Mouse (Mus musculus) stomach, postnatal 0 days (tissue): ENCODE measurements at regions not wholly inside any gene's neighbourhood (a gene's known extent, or its start where the extent isn't known, plus 50 kb on each side); places are given as distances from the start of the nearest gene placed in this dataset.

Experiments used
- CTCF ChIP-seq: IDR thresholded peaks from 2 replicates; pipeline ENCODE4 v1.5.1; 2016; ENCODE audit warnings: antibody characterized with exemption, low read depth, mild to moderate bottlenecking, moderate library complexity
- EP300 ChIP-seq: optimal IDR thresholded peaks from 2 replicates; pipeline ENCODE3; 2016; ENCODE audit warnings: antibody characterized with exemption

DNA sequence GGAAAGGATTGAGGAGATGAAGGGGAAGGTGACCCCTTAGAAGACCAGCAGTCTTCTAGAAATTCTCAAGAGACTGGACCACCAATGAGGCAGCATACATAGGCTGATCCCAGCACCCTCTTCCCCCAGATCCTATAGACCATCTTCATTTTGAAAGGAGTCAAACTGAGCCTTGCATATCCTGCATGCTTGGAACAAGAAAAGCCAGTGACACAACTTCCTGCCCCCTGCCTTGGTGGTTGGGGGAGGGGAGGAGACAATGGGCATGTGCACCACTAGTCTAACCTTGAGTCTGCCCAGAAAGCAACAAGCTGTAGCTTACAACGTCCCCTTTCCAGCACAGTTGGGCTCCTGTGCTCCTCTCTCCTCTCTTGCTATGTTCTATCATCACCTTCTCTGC is 531.3 kb upstream of the Lrrn3 start:
- TF ChIP-seq CTCF: no peak
- TF ChIP-seq EP300: no peak
